Mouse (Mus musculus) cortical plate, adult 2 months (tissue): ENCODE measurements around the gene Cpxm2.

Source experiments
- CTCF ChIP-seq: fragments of 200-500 bp; IDR thresholded peaks from 2 replicates; pipeline ENCODE4 v1.5.1; 2011; ENCODE audit warnings: mild to moderate bottlenecking, control low read depth, low read length; ENCODE audit not compliant: insufficient read depth; ENCODE audit errors: extremely low read depth
- POLR2A ChIP-seq: fragments of 200-500 bp; IDR thresholded peaks from 2 replicates; pipeline ENCODE4 v1.6.1; 2011; ENCODE audit warnings: mild to moderate bottlenecking, low read length, control low read depth; ENCODE audit not compliant: insufficient read depth; ENCODE audit errors: extremely low read depth

DNA sequence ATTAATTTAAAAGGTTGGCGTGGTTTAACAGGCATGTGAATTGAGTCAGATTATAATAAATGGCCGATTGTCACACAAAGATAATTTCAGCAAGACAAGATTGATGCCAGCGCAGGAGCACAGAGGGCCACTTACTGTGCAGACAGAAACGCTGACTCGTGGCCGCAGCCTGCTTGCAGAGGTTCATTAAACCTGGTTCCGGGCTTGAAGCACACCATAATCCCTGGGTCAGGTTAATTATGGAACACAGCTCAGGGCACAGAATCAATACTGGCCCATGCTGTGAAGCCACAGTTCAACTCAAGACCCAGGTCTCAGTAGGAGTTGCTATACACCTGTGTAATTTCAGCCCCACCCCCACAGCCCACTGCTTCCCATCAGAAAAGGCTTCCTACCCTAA lies 98.0 kb downstream of the Cpxm2 start:
- no peak for TF ChIP-seq CTCF
- TF ChIP-seq POLR2A, result no peak
